Mouse (Mus musculus) forebrain, embryonic 15.5 days (tissue): Measurements from ENCODE around the gene Dpf3. TPM values are rescaled to one million over a fixed set of nuclear protein-coding genes. Genes with fewer than 3 reads are reported as not detected.

ENCODE experiments used
- ATAC-seq: fragments of 200-750 bp; cut with Nextera tagmentation; replicated peaks from 2 replicates; pipeline ENCODE4 v1.8.0; 2017; ENCODE audit warnings: mild to moderate bottlenecking, moderate TSS enrichment, moderate library complexity
- H3K27ac ChIP-seq: fragments of 300-500 bp; sonication (generic); replicated peaks from 2 replicates; pipeline ENCODE4 v1.5.1; 2015; ENCODE audit warnings: mild to moderate bottlenecking, inconsistent platforms
- H3K27me3 ChIP-seq: fragments of 300-500 bp; sonication (generic); 2 replicates; pipeline ENCODE4 v1.6.1; 2015; ENCODE audit warnings: inconsistent platforms
- H3K36me3 ChIP-seq: fragments of 300-500 bp; sonication (generic); 2 replicates; pipeline ENCODE4 v1.6.1; 2015; ENCODE audit warnings: mild to moderate bottlenecking, inconsistent platforms
- H3K4me1 ChIP-seq: fragments of 300-500 bp; sonication (generic); 2 replicates; pipeline ENCODE4 v1.6.1; 2015; ENCODE audit warnings: inconsistent platforms
- H3K4me2 ChIP-seq: fragments of 300-500 bp; sonication (generic); replicated peaks from 2 replicates; pipeline ENCODE4 v1.6.1; 2015; ENCODE audit warnings: mild to moderate bottlenecking, inconsistent platforms
- H3K4me3 ChIP-seq: fragments of 300-500 bp; sonication (generic); 2 replicates; pipeline ENCODE4 v1.5.1; 2015; ENCODE audit warnings: mild to moderate bottlenecking, inconsistent platforms
- H3K9ac ChIP-seq: fragments of 300-500 bp; sonication (generic); replicated peaks from 2 replicates; pipeline ENCODE4 v1.6.1; 2015; ENCODE audit warnings: mild to moderate bottlenecking, inconsistent platforms
- H3K9me3 ChIP-seq: fragments of 300-500 bp; sonication (generic); 2 replicates; pipeline ENCODE4 v1.6.1; 2016; ENCODE audit warnings: inconsistent platforms
- WGBS: fragments of 180-500 bp; shearing (Covaris S2); methylation state at CpG from one replicate; pipeline ENCODE4 v1.1.7; 2015; ENCODE audit warnings: mixed read lengths; 5-methylcytosine and 5-hydroxymethylcytosine counted together
- polyA plus RNA-seq: library from polyadenylated mRNA; unstranded; fragments of >200 nt; fragmentation: Nextera tagmentation; extraction: Ambion mirVana; gene quantifications from 2 replicates; pipeline ENCODE4 v1.2.1, GENCODE M21; 2015

The Dpf3 gene
- polyA plus RNA-seq, 1 experiment from 2014 or later = 11.2 TPM

- H3K4me2 ChIP-seq = no peak overlapping the region
Observed at GRCm38 (mm10) chr12:83210294-83210693, 277.2 kb downstream of the Dpf3 start.

GRCm38 (mm10) chr12:83209461-83209860 is 278.1 kb downstream of the Dpf3 start:
- 8% methylated on average over 6 of the region's 6 CpGs for WGBS
- H3K36me3 ChIP-seq = no peaks in the 10 kb centered on the region
- H3K27me3 ChIP-seq = no peaks in the 10 kb centered on the region
- H3K9ac ChIP-seq = no peak overlapping the region
- no peak overlapping the region for H3K4me2 ChIP-seq
- H3K9me3 ChIP-seq = no peaks in the 10 kb centered on the region
- peaks cover 32% of the 10 kb centered on the region for H3K4me1 ChIP-seq
- H3K27ac ChIP-seq = no peak overlapping the region
- ATAC-seq = no peak; the same call in 1 of the 2 replicates
- H3K4me3 ChIP-seq = no peak overlapping the region

More at GRCm38 (mm10) chr12:83210294-83210693, 277.2 kb downstream of the Dpf3 start:
- Histone ChIP-seq H3K9me3 (no peaks in the 10 kb centered on the region), H3K27me3 (no peaks in the 10 kb centered on the region), H3K4me3 (no peak overlapping the region), H3K36me3 (no peaks in the 10 kb centered on the region), H3K9ac (no peak overlapping the region), H3K27ac (no peak overlapping the region), H3K4me1 (peaks cover 32% of the 10 kb centered on the region)
- WGBS = 76% methylated on average over 5 of the region's 5 CpGs
- no peak for ATAC-seq

- Histone ChIP-seq H3K4me1 (peaks cover 28% of the 10 kb centered on the region), H3K27me3 (no peaks in the 10 kb centered on the region), H3K27ac (peak overlapping the region; percentile 50; the same call in 1 of the 2 replicates), H3K36me3 (no peaks in the 10 kb centered on the region), H3K4me3 (no peak overlapping the region), H3K9me3 (no peaks in the 10 kb centered on the region), H3K4me2 (no peak overlapping the region), H3K9ac (no peak overlapping the region)
- no peak for ATAC-seq
- WGBS = 61% methylated on average over 6 of the region's 6 CpGs
Observed at GRCm38 (mm10) chr12:83208841-83209240, 278.7 kb downstream of the Dpf3 start.

- no peaks in the 10 kb centered on the region for H3K27me3 ChIP-seq
- ATAC-seq = peak; percentile 66
- H3K9ac ChIP-seq = no peak overlapping the region
- peaks cover 28% of the 10 kb centered on the region for H3K4me1 ChIP-seq
- H3K36me3 ChIP-seq = no peaks in the 10 kb centered on the region
- no peak overlapping the region for H3K4me2 ChIP-seq
- no peaks in the 10 kb centered on the region for H3K9me3 ChIP-seq
- 53% methylated on average over 8 of the region's 8 CpGs for WGBS
- H3K4me3 ChIP-seq = no peak overlapping the region
- H3K27ac ChIP-seq = peak overlapping the region; percentile 50
Observed at GRCm38 (mm10) chr12:83208011-83208410, 279.5 kb downstream of the Dpf3 start.

GRCm38 (mm10) chr12:83207481-83207880 is 280.0 kb downstream of the Dpf3 start:
- peaks cover 28% of the 10 kb centered on the region for H3K4me1 ChIP-seq
- ATAC-seq = no peak
- 71% methylated on average over 5 of the region's 5 CpGs for WGBS

GRCm38 (mm10) chr12:83206866-83207265 is 280.6 kb downstream of the Dpf3 start:
- no peak overlapping the region for H3K27ac ChIP-seq
- 73% methylated on average over 6 of the region's 6 CpGs for WGBS

More at GRCm38 (mm10) chr12:83207481-83207880, 280.0 kb downstream of the Dpf3 start:
- H3K9me3 ChIP-seq = no peaks in the 10 kb centered on the region
- no peak overlapping the region for H3K4me2 ChIP-seq
- no peaks in the 10 kb centered on the region for H3K27me3 ChIP-seq
- H3K4me3 ChIP-seq = no peak overlapping the region
- H3K36me3 ChIP-seq = no peaks in the 10 kb centered on the region
- no peak overlapping the region for H3K9ac ChIP-seq
- peak overlapping the region; percentile 50; the same call in 1 of the 2 replicates for H3K27ac ChIP-seq

GRCm38 (mm10) chr12:83204361-83204760 is 283.2 kb downstream of the Dpf3 start:
- 61% methylated on average over 5 of the region's 5 CpGs for WGBS
- H3K4me3 ChIP-seq = no peak overlapping the region
- H3K27me3 ChIP-seq = no peaks in the 10 kb centered on the region

More at GRCm38 (mm10) chr12:83206866-83207265, 280.6 kb downstream of the Dpf3 start:
- no peaks in the 10 kb centered on the region for H3K9me3 ChIP-seq
- H3K4me3 ChIP-seq = no peak overlapping the region
- ATAC-seq = no peak
- no peak overlapping the region for H3K9ac ChIP-seq
- H3K36me3 ChIP-seq = no peaks in the 10 kb centered on the region
- no peak overlapping the region for H3K4me2 ChIP-seq
- peaks cover 28% of the 10 kb centered on the region for H3K4me1 ChIP-seq
- H3K27me3 ChIP-seq = no peaks in the 10 kb centered on the region

GRCm38 (mm10) chr12:83201674-83202073 is 285.8 kb downstream of the Dpf3 start:
- Histone ChIP-seq H3K4me3 (no peak overlapping the region), H3K27ac (no peak overlapping the region), H3K9me3 (no peaks in the 10 kb centered on the region), H3K36me3 (no peaks in the 10 kb centered on the region), H3K4me1 (no peaks in the 10 kb centered on the region), H3K27me3 (no peaks in the 10 kb centered on the region), H3K4me2 (no peak overlapping the region), H3K9ac (no peak overlapping the region)
- ATAC-seq = no peak
- WGBS = 24% methylated on average over 3 of the region's 3 CpGs

More at GRCm38 (mm10) chr12:83204361-83204760, 283.2 kb downstream of the Dpf3 start:
- peaks cover 20% of the 10 kb centered on the region for H3K4me1 ChIP-seq
- no peak overlapping the region for H3K4me2 ChIP-seq
- no peak overlapping the region for H3K9ac ChIP-seq
- H3K27ac ChIP-seq = no peak overlapping the region
- ATAC-seq = no peak
- H3K9me3 ChIP-seq = no peaks in the 10 kb centered on the region
- no peaks in the 10 kb centered on the region for H3K36me3 ChIP-seq

- 72% methylated on average over 6 of the region's 6 CpGs for WGBS
- H3K27ac ChIP-seq = no peak overlapping the region
- H3K4me1 ChIP-seq = no peaks in the 10 kb centered on the region
- no peak overlapping the region for H3K4me2 ChIP-seq
- no peaks in the 10 kb centered on the region for H3K36me3 ChIP-seq
- no peak for ATAC-seq
- no peak overlapping the region for H3K4me3 ChIP-seq
- no peaks in the 10 kb centered on the region for H3K27me3 ChIP-seq
- H3K9ac ChIP-seq = no peak overlapping the region
- H3K9me3 ChIP-seq = no peaks in the 10 kb centered on the region
Observed at GRCm38 (mm10) chr12:83180561-83180960, 307.0 kb downstream of the Dpf3 start.

GRCm38 (mm10) chr12:83179860-83180259 is 307.7 kb downstream of the Dpf3 start:
- no peaks in the 10 kb centered on the region for H3K9me3 ChIP-seq
- H3K4me1 ChIP-seq = no peaks in the 10 kb centered on the region
- H3K36me3 ChIP-seq = no peaks in the 10 kb centered on the region
- H3K4me2 ChIP-seq = no peak overlapping the region
- 21% methylated on average over 1 of the region's 1 CpGs for WGBS
- H3K9ac ChIP-seq = no peak overlapping the region
- no peaks in the 10 kb centered on the region for H3K27me3 ChIP-seq
- H3K27ac ChIP-seq = no peak overlapping the region
- no peak overlapping the region for H3K4me3 ChIP-seq
- ATAC-seq = no peak

GRCm38 (mm10) chr12:83178770-83179169 is 308.7 kb downstream of the Dpf3 start:
- Histone ChIP-seq H3K9ac (no peak overlapping the region), H3K9me3 (no peaks in the 10 kb centered on the region), H3K4me1 (no peaks in the 10 kb centered on the region), H3K27me3 (no peaks in the 10 kb centered on the region), H3K36me3 (no peaks in the 10 kb centered on the region), H3K4me2 (no peak overlapping the region), H3K4me3 (no peak overlapping the region), H3K27ac (no peak overlapping the region)
- no peak for ATAC-seq
- 78% methylated on average over 2 of the region's 2 CpGs for WGBS

- Histone ChIP-seq H3K4me1 (peaks cover 7% of the 10 kb centered on the region), H3K4me3 (no peak overlapping the region), H3K27ac (peak overlapping the region; percentile 57), H3K9me3 (no peaks in the 10 kb centered on the region), H3K36me3 (no peaks in the 10 kb centered on the region), H3K9ac (no peak overlapping the region), H3K27me3 (no peaks in the 10 kb centered on the region), H3K4me2 (no peak overlapping the region)
- 40% methylated on average over 12 of the region's 12 CpGs for WGBS
- peak; percentile 81 for ATAC-seq
Observed at GRCm38 (mm10) chr12:83169495-83170209, 317.9 kb downstream of the Dpf3 start.

- Histone ChIP-seq H3K4me1 (peaks cover 7% of the 10 kb centered on the region), H3K4me3 (no peak overlapping the region), H3K27ac (no peak overlapping the region), H3K27me3 (no peaks in the 10 kb centered on the region), H3K36me3 (no peaks in the 10 kb centered on the region), H3K9me3 (no peaks in the 10 kb centered on the region), H3K9ac (no peak overlapping the region), H3K4me2 (no peak overlapping the region)
- WGBS = 84% methylated on average over 6 of the region's 6 CpGs
- ATAC-seq = no peak
Observed at GRCm38 (mm10) chr12:83168310-83168709, 319.2 kb downstream of the Dpf3 start.
